Mouse (Mus musculus) adrenal gland, postnatal 10 days (tissue): Measurements from ENCODE around the gene Adal. TPM values are rescaled to one million over a fixed set of nuclear protein-coding genes. Genes with fewer than 3 reads are reported as not detected.

Source experiments
- DNase-seq: peaks from one replicate; pipeline ENCODE4 v3.0.0; 2021; ENCODE audit warnings: mixed read lengths
- total RNA-seq, 2 experiments: library from RNA; stranded (reverse); gene quantifications; 2 replicates each; pipeline ENCODE4 v1.2.3; 2021

Gene Adal
- total RNA-seq, 2 experiments from 2014 or later, result 14.5 to 15.4 TPM

GRCm38 (mm10) chr2:121178828-121179479 is 38.7 kb downstream of the Adal start:
- DNase-seq, result no peak

DNA sequence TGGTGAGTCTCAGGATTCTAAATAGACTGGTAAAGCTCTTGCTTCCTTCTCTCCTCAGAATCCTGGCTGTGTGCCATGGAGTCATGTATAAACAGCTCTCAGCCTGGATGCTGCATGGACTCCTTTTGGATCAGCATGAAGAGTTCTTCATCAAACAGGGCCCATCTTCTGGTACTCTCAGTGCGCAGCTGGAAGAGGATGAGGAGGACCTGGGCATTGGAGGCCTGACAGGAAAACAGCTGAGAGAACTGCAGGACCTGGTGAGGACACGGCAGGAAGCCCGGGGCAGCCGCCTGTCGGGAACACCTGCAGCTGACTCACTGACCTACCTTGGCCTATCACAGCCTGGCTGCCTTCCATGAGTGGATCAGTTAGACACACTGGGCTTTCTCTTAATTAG is 43.2 kb downstream of the Adal start:
- DNase-seq, result no peak

- no peak for DNase-seq
These were observed 43.9 kb downstream of the Adal start for GRCm38 (mm10) chr2:121184142-121184541.

DNA sequence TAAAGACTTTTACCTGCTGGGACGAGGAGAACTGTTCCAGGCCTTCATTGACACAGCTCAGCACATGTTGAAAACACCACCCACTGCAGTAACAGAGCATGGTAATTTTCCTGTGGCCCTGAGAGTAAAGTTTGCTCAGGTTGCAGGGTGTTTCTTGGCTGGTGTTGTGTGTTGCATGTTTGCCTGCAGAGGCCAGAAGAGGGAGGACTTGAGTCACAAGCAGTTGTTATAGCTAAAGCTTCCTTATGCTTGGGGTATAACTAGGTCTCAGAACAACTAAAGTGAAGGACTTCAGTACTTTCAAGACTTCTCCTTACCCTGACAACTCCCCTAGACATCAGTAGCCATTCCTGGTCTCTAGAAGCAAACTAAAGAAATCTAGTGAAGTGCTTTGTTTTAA is 48.3 kb downstream of the Adal start:
- DNase-seq, result no peak

GRCm38 (mm10) chr2:121195466-121195865 is 55.2 kb downstream of the Adal start:
- DNase-seq, result no peak

GRCm38 (mm10) chr2:121204276-121204675 is 64.0 kb downstream of the Adal start:
- no peak for DNase-seq

Other genes starting within 250 kb of the Adal start
- gene Ubr1, start 169.7 kb upstream of the Adal start, total RNA-seq, result 10 to 100 TPM; 25.0 to 31.9 TPM
- gene Tmem62, start 163.4 kb upstream of the Adal start, total RNA-seq, result 1 to 10 TPM; 5.0 to 8.5 TPM
- gene Ccndbp1, start 132.0 kb upstream of the Adal start, total RNA-seq, result 10 to 100 TPM; 37.2 to 40.6 TPM
- gene Epb42, start 103.4 kb upstream of the Adal start, total RNA-seq, result 1 to 10 TPM; 2.9 to 6.6 TPM
- gene Tgm5, start 54.6 kb upstream of the Adal start, total RNA-seq, result under 1 TPM in 1 of 2 experiments, not detected in 1; 0.12 TPM
- gene Tgm7, start 30.6 kb upstream of the Adal start, total RNA-seq, result not detected
- gene Lcmt2, start 225 bp downstream of the Adal start, total RNA-seq, result 10 to 100 TPM; 10.4 to 11.8 TPM
- 10 to 100 TPM; 23.9 to 36.8 TPM for gene Tubgcp4, start 30.2 kb downstream of the Adal start, total RNA-seq
- 10 to 100 TPM; 13.4 to 16.4 TPM for gene Zscan29, start 30.7 kb downstream of the Adal start, total RNA-seq
- gene Trp53bp1, start 131.0 kb downstream of the Adal start, total RNA-seq, result 10 to 100 TPM; 46.0 to 68.0 TPM
- gene Map1a, start 149.2 kb downstream of the Adal start, total RNA-seq, result 10 to 100 TPM in 1 of 2 experiments, 1 to 10 TPM in 1; 8.5 to 13.1 TPM
- 10 to 100 TPM; 40.0 to 51.3 TPM for gene Ppip5k1, start 215.0 kb downstream of the Adal start, total RNA-seq
- gene Ckmt1, start 217.3 kb downstream of the Adal start, total RNA-seq, result 10 to 100 TPM in 1 of 2 experiments, 1 to 10 TPM in 1; 9.0 to 10.9 TPM
- gene Strc, start 246.7 kb downstream of the Adal start, total RNA-seq, result not detected